Mouse (Mus musculus) hindbrain, embryonic 13.5 days (tissue): Measurements from ENCODE around the gene Map2. TPM values are rescaled to one million over a fixed set of nuclear protein-coding genes. Genes with fewer than 3 reads are reported as not detected.
A peak's percentile ranks its signal among the peaks of the same experiment; 100 is the strongest.

Source experiments
- ATAC-seq: fragments of 200-750 bp; cut with Nextera tagmentation; 2 replicates; pipeline ENCODE4 v1.8.0; 2017; ENCODE audit warnings: moderate TSS enrichment; ENCODE audit not compliant: low FRiP score
- H3K27ac ChIP-seq: fragments of 300-500 bp; sonication (generic); 2 replicates; pipeline ENCODE4 v1.5.1; 2015; ENCODE audit warnings: inconsistent platforms, mild to moderate bottlenecking, moderate library complexity
- H3K27me3 ChIP-seq: fragments of 300-500 bp; sonication (generic); 2 replicates; pipeline ENCODE4 v1.6.1; 2015; ENCODE audit warnings: mild to moderate bottlenecking, inconsistent platforms
- H3K36me3 ChIP-seq: fragments of 300-500 bp; sonication (generic); 2 replicates; pipeline ENCODE4 v1.6.1; 2015; ENCODE audit warnings: mild to moderate bottlenecking, inconsistent platforms
- H3K4me1 ChIP-seq: fragments of 300-500 bp; sonication (generic); replicated peaks from 2 replicates; pipeline ENCODE4 v1.6.1; 2015; ENCODE audit warnings: inconsistent platforms
- H3K4me2 ChIP-seq: fragments of 300-500 bp; sonication (generic); 2 replicates; pipeline ENCODE4 v1.6.1; 2015; ENCODE audit warnings: inconsistent platforms, mild to moderate bottlenecking, moderate library complexity
- H3K4me3 ChIP-seq: fragments of 300-500 bp; sonication (generic); 2 replicates; pipeline ENCODE4 v1.5.1; 2015; ENCODE audit warnings: mild to moderate bottlenecking, inconsistent platforms
- H3K9ac ChIP-seq: fragments of 300-500 bp; sonication (generic); 2 replicates; pipeline ENCODE4 v1.6.1; 2015; ENCODE audit warnings: mild to moderate bottlenecking, inconsistent platforms
- H3K9me3 ChIP-seq: fragments of 300-500 bp; sonication (generic); 2 replicates; pipeline ENCODE4 v1.6.1; 2016; ENCODE audit warnings: inconsistent platforms
- WGBS: fragments of 180-500 bp; shearing (Covaris S2); methylation state at CpG from one replicate; pipeline ENCODE4 v1.1.7; 2015; 5-methylcytosine and 5-hydroxymethylcytosine counted together
- polyA plus RNA-seq: library from polyadenylated mRNA; unstranded; fragments of >200 nt; fragmentation: Nextera tagmentation; extraction: Ambion mirVana; gene quantifications from 2 replicates; pipeline ENCODE4 v1.2.1, GENCODE M21; 2015

The Map2 gene
- polyA plus RNA-seq, 1 experiment from 2014 or later = 445 TPM

- 14% methylated on average over 9 of the region's 9 CpGs for WGBS
- peak overlapping the region; percentile 59 for H3K4me2 ChIP-seq
- peak overlapping the region; percentile 96 for H3K27ac ChIP-seq
- peak; percentile 70 for ATAC-seq
- H3K9ac ChIP-seq = peak overlapping the region; percentile 97
- H3K36me3 ChIP-seq = peaks cover 11% of the 10 kb centered on the region
- H3K4me3 ChIP-seq = peak overlapping the region; percentile 93
- peaks cover 36% of the 10 kb centered on the region for H3K4me1 ChIP-seq
- no peaks in the 10 kb centered on the region for H3K27me3 ChIP-seq
- no peaks in the 10 kb centered on the region for H3K9me3 ChIP-seq
Observed at GRCm38 (mm10) chr1:66176012-66176837, 1.2 kb downstream of the Map2 start.

GRCm38 (mm10) chr1:66176838-66177105 is 1.7 kb downstream of the Map2 start:
- 39% methylated on average over 2 of the region's 2 CpGs for WGBS
- no peaks in the 10 kb centered on the region for H3K27me3 ChIP-seq
- no peaks in the 10 kb centered on the region for H3K9me3 ChIP-seq
- peak overlapping the region; percentile 97 for H3K9ac ChIP-seq
- peaks cover 17% of the 10 kb centered on the region for H3K36me3 ChIP-seq
- H3K27ac ChIP-seq = peak overlapping the region; percentile 96
- ATAC-seq = no peak
- peaks cover 42% of the 10 kb centered on the region for H3K4me1 ChIP-seq
- peak overlapping the region; percentile 93 for H3K4me3 ChIP-seq
- H3K4me2 ChIP-seq = peak overlapping the region; percentile 59

- H3K9ac ChIP-seq = peak overlapping the region; percentile 69
- H3K27me3 ChIP-seq = no peaks in the 10 kb centered on the region
- peaks cover 46% of the 10 kb centered on the region for H3K4me1 ChIP-seq
- H3K27ac ChIP-seq = peak overlapping the region; percentile 70
- H3K4me3 ChIP-seq = peak overlapping the region; percentile 93
- H3K36me3 ChIP-seq = peaks cover 25% of the 10 kb centered on the region
- ATAC-seq = 0 out of 2 replicates have a peak, but pooled peaks have one; percentile 15
- H3K9me3 ChIP-seq = no peaks in the 10 kb centered on the region
- H3K4me2 ChIP-seq = peak overlapping the region; percentile 59
- WGBS = 21% methylated on average over 4 of the region's 4 CpGs
Observed at GRCm38 (mm10) chr1:66177489-66178170, 2.6 kb downstream of the Map2 start.

- Histone ChIP-seq H3K4me1 (peaks cover 30% of the 10 kb centered on the region), H3K4me3 (no peak overlapping the region), H3K4me2 (0 out of 2 replicates have a peak overlapping the region, but pooled peaks have one; percentile 1), H3K27me3 (no peaks in the 10 kb centered on the region), H3K27ac (no peak overlapping the region), H3K9me3 (no peaks in the 10 kb centered on the region), H3K36me3 (peaks cover 13% of the 10 kb centered on the region), H3K9ac (no peak overlapping the region)
- 44% methylated on average over 12 of the region's 12 CpGs for WGBS
- 0 out of 2 replicates have a peak, but pooled peaks have one; percentile 43 for ATAC-seq
Observed at GRCm38 (mm10) chr1:66187016-66187681, 12.1 kb downstream of the Map2 start.

GRCm38 (mm10) chr1:66192401-66192800 is 17.3 kb downstream of the Map2 start:
- no peaks in the 10 kb centered on the region for H3K9me3 ChIP-seq
- H3K27ac ChIP-seq = no peak overlapping the region
- H3K4me3 ChIP-seq = no peak overlapping the region
- no peak overlapping the region for H3K9ac ChIP-seq
- ATAC-seq = no peak
- H3K36me3 ChIP-seq = peaks cover 2% of the 10 kb centered on the region; the same call in 1 of the 2 replicates
- H3K4me1 ChIP-seq = peaks cover 26% of the 10 kb centered on the region
- WGBS = 96% methylated on average over 1 of the region's 1 CpGs
- no peaks in the 10 kb centered on the region for H3K27me3 ChIP-seq
- H3K4me2 ChIP-seq = no peak overlapping the region

- Histone ChIP-seq H3K4me3 (no peak overlapping the region), H3K9ac (no peak overlapping the region), H3K4me2 (no peak overlapping the region), H3K4me1 (peaks cover 22% of the 10 kb centered on the region), H3K36me3 (peaks cover 2% of the 10 kb centered on the region; the same call in 1 of the 2 replicates), H3K27ac (no peak overlapping the region), H3K27me3 (no peaks in the 10 kb centered on the region), H3K9me3 (no peaks in the 10 kb centered on the region)
- 87% methylated on average over 2 of the region's 2 CpGs for WGBS
- ATAC-seq = no peak
Observed at GRCm38 (mm10) chr1:66192891-66193290, 17.8 kb downstream of the Map2 start.

GRCm38 (mm10) chr1:66195040-66195726 is 20.1 kb downstream of the Map2 start:
- Histone ChIP-seq H3K9me3 (no peaks in the 10 kb centered on the region), H3K4me1 (peaks cover 22% of the 10 kb centered on the region), H3K4me3 (no peak overlapping the region), H3K27me3 (no peaks in the 10 kb centered on the region), H3K9ac (no peak overlapping the region; the same call in 1 of the 2 replicates), H3K36me3 (peaks cover 2% of the 10 kb centered on the region), H3K4me2 (peak overlapping the region; percentile 19; the same call in 1 of the 2 replicates), H3K27ac (peak overlapping the region; percentile 45)
- 37% methylated on average over 13 of the region's 13 CpGs for WGBS
- ATAC-seq = peak; percentile 78

GRCm38 (mm10) chr1:66196240-66196639 is 21.2 kb downstream of the Map2 start:
- Histone ChIP-seq H3K36me3 (peaks cover 2% of the 10 kb centered on the region), H3K27me3 (no peaks in the 10 kb centered on the region), H3K27ac (no peak overlapping the region), H3K4me1 (peaks cover 19% of the 10 kb centered on the region), H3K9ac (no peak overlapping the region), H3K9me3 (no peaks in the 10 kb centered on the region), H3K4me2 (no peak overlapping the region), H3K4me3 (no peak overlapping the region)
- WGBS = 89% methylated on average over 4 of the region's 4 CpGs
- ATAC-seq = no peak

- H3K36me3 ChIP-seq = peaks cover 2% of the 10 kb centered on the region
- no peaks in the 10 kb centered on the region for H3K9me3 ChIP-seq
- no peaks in the 10 kb centered on the region for H3K27me3 ChIP-seq
- H3K4me3 ChIP-seq = no peak overlapping the region
- no peak for ATAC-seq
- H3K4me2 ChIP-seq = no peak overlapping the region
- WGBS = 92% methylated on average over 4 of the region's 4 CpGs
- no peak overlapping the region for H3K9ac ChIP-seq
- H3K27ac ChIP-seq = no peak overlapping the region
- peaks cover 19% of the 10 kb centered on the region for H3K4me1 ChIP-seq
Observed at GRCm38 (mm10) chr1:66196716-66197115, 21.6 kb downstream of the Map2 start.

- ATAC-seq = no peak
- H3K4me3 ChIP-seq = no peak overlapping the region
- H3K27ac ChIP-seq = no peak overlapping the region
- H3K4me2 ChIP-seq = no peak overlapping the region
- H3K36me3 ChIP-seq = no peaks in the 10 kb centered on the region
- H3K9ac ChIP-seq = no peak overlapping the region
- no peaks in the 10 kb centered on the region for H3K27me3 ChIP-seq
- H3K4me1 ChIP-seq = peaks cover 12% of the 10 kb centered on the region
- WGBS = 88% methylated on average over 2 of the region's 2 CpGs
- H3K9me3 ChIP-seq = no peaks in the 10 kb centered on the region
Observed at GRCm38 (mm10) chr1:66205517-66205916, 30.4 kb downstream of the Map2 start.

GRCm38 (mm10) chr1:66206904-66207303 is 31.8 kb downstream of the Map2 start:
- no peak overlapping the region for H3K9ac ChIP-seq
- 31% methylated on average over 3 of the region's 3 CpGs for WGBS
- H3K4me3 ChIP-seq = no peak overlapping the region
- ATAC-seq = no peak
- no peak overlapping the region for H3K4me2 ChIP-seq
- H3K4me1 ChIP-seq = peaks cover 17% of the 10 kb centered on the region
- 0 out of 2 replicates have a peak overlapping the region, but pooled peaks have one; percentile 26 for H3K27ac ChIP-seq
- H3K27me3 ChIP-seq = no peaks in the 10 kb centered on the region
- no peaks in the 10 kb centered on the region for H3K9me3 ChIP-seq
- no peaks in the 10 kb centered on the region for H3K36me3 ChIP-seq
